Mouse (Mus musculus) adrenal gland, adult (tissue): ENCODE measurements at regions not wholly inside any gene's neighbourhood (a gene's known extent, or its start where the extent isn't known, plus 50 kb on each side); places are given as distances from the start of the nearest gene placed in this dataset.

ENCODE experiments used
- DNase-seq, 2 experiments: peaks; one replicate each; pipeline ENCODE4 v3.0.0; 2022 to 2023; ENCODE audit warnings: low spot score in 1 of 2; ENCODE audit not compliant: inconsistent age in 2 of 2

DNA sequence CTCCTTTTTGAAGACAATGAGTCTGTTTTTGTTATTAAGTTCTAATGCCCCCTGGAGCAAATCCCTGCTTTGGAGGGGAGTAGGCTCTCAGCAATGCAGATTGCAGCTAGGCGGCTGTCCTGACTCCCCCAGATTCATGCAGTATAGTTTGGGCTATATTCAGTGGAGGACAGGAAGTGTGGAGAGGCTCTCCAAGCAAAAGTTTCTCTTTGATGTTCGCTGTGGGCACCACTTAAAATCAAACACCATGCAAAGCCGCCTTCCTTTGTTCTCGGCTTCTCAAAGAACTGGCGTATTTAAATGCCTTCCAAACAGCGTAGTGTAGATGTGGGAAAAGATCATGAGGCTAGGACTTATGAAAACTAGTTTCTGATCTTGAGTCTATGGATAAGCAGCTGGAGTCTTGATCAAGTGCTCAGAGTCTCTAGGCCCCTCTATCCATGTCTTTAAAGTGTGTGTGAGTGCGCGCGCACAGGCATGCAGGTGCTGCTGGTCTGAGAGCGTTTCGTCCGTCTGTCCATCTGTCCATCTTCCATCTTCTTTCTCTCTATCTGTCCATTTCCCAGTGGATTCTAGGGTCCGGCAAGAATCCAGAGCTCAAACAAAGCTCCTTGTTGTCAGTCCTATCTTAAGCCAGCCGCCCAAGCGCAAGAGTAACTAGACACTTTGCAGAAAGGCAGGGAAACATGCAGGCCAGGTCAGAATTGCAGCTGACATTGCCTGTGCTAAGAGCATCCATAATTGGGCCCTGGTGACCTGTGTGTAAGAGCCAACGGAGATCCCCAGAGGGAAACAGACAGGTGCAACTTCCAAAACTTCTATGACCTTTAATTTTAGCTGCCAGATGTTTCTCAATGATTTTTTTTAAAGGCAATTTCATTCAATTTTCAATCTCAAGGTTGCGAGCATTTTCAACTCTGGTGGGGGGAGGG, 129.4 kb upstream of the Serp2 start:
- peak in 1 of 2 experiments; percentile 42 for DNase-seq

DNA sequence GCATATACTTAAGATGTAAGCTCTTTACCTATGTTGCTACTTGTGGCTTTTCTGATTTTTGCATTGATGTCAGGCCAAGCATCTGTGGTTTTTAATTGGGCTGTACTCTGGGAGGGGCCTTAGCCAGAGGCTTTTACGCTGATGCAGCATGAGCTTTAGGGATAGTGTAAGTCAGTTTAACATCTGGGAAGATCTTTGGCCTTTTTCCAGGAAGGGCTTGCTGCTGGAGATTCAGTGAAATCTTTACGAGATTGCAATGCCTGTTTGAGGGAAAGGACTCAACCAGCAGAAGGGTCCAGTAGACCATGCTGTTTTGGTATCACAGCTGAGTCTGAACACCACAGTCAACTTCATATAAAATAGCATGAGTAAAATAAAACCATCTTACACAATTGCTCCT, 127.6 kb upstream of the Serp2 start:
- DNase-seq: no peak

DNA sequence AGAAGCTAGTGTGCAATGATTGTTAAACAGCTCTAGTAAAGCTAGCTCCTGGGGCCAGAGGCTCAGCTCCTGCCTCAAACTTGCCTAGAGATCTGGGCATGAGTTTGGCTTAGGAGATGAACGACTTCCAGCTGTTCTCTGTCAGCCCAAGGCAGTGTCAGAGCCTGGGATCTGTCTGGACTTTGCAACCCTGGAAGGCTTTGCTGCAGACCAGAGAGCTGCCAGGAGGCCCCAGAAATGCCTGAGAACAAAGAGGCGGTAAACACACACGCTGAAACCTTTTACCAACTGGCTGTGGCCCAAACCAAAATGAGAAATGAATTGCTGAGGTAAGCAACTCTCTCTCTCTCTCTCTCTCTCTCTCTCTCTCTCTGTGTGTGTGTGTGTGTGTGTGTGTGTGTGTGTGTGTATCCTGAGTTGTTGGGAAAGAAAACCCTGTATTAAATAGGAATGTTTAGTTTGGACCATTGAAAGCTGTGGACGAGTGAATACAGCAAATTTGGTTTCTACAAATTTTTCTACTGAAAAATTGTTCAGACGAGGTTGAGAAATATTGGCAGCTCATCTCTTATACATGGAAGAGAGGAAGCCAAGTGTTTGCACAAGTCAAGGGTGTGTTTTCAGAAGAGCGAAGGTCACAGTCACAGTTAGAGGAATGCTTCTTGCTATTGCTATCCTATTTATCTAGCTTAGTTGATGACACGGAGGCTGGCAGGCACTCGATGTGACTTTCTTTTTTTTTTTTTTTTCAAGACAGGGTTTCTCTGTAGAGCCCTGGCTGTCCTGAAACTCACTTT, 125.1 kb upstream of the Serp2 start:
- peak; percentile 49 to 81 for DNase-seq

DNA sequence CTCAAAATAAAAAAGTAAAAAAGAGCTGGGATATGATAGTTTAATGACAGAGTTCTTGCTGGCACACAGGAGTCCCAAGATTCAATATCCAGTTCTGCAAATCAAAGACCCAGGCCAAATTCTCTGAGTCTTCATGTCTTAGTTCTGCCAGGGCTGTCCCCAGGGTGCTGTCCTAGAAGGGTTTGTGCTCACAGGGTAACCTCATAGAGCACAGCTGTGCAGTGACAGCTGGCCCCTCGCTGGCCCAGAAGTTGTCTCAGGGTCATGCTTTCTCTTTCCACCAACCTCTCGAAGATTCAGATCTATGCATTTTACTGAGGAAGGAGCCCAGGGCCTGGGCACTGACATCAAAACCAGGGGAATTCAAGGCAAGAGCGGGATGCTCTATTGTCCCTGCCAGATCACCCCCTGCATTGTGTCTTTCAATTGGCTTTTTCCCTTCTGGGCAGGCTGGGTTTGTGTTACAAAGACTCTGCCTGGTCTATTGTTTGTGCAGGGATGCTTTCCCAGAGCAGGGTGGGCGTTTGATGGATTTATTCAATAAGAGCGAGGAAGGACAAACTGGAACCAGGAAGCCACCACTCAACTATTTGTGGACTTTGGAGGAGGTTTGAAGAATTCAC, 121.9 kb upstream of the Serp2 start:
- peak in 1 of 2 experiments; percentile 29 for DNase-seq

DNA sequence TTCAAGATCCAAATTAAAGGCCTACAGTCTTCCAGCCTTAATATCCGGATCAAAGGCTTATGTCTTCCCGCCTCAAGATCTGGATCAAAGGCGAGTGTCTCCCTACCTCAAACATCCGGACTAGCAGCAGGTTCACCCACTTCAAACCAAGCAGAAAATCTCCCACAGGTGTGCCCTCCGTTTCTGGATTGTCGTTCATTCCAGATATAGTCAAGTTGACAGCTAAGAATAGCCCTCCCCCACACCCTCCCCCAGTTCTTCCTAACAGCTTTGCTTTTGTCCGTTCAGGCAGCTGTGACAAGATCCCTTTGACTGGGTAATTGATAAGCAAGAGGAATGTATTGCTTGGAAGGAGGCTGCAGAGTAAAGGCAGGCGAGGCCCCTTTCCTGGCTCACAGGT, 118.3 kb upstream of the Serp2 start:
- DNase-seq: no peak

DNA sequence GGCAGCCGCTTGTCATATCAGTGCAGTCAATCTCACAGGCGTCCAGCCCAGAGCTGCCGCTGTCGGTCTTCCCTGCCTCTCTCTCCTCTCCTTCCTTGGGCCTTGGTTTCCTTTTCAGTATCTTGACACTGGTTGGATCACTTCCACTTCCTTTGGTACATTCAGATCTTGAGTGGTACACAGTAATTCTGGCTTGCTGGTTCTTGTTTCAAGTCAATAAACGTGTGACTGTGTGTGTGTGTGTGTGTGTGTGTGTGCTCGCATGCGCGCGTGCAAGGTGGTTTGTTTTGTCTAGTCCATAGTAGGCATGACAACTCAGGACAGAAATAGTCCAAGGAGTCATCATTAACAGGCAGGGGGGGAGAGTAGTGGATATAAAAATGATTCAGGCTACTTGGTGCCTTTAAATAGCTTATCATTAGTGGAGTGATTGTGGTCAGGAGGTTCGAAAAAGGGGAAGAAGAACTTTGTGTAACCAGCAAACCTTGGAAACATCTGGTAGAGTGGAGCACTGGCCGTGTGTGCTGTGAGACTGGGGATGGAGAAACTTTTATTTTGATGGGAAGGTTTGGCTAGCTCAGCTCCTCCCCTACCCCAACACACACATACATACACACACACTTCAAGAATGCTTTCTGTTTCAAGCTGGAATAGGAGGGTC, 117.1 kb upstream of the Serp2 start:
- DNase-seq: peak in 1 of 2 experiments; percentile 35

DNA sequence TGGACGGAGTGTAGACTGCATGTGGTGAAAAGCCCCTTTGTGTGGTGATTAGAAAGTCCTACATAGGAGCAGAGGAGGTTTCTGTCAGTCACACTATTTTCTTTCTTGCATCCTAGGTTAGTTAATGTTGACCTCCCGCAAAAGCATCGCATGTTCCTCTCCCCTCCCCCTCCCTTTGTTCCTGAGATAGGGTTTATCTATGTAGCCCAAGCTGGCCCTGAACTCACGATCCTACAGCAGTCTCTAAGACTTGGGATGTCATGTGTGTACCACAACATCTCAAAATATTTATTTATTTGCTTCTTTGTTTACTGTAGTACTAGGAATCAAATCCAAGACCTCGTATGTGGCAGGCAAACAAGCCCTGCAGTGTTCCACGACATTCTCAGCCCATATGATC, 116.2 kb upstream of the Serp2 start:
- no peak for DNase-seq

DNA sequence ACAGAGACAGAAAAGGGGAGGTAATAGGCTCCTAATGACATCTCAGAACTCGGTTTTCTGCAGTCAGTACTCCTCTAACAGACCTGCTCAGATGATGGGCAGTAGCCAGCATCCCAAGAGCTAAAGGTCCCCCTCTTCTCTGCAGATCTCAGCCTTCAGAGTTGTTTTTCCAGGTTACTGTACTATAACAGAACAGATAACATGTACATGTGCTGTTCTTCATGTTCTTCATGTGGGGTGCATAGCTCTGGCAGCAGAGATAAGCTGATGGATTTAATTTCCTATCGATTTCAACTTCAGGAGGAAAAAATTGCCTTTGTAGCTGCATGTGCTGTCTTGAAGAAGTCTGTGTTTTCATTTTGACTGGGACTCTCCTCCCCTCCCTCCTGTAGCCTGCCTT, 115.8 kb upstream of the Serp2 start:
- DNase-seq: no peak

DNA sequence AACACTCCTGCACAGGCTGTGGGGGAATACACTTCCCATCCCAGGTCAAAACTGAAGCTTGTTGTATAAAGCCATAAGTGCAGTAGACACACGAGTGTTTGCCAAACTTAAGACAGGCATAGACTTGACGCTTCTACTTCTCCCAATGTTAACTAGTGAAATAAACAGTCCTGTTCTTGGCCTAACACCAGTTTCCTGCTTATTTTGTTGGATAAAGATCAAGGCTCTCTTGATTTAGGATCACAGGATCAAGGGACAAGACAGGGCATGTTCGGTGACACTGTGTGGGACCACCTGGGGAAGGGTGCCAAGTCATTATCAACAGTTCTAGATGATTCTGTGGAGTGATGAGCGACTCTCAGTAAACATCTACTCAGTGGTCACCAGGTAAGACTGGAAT, 114.3 kb upstream of the Serp2 start:
- DNase-seq: no peak

DNA sequence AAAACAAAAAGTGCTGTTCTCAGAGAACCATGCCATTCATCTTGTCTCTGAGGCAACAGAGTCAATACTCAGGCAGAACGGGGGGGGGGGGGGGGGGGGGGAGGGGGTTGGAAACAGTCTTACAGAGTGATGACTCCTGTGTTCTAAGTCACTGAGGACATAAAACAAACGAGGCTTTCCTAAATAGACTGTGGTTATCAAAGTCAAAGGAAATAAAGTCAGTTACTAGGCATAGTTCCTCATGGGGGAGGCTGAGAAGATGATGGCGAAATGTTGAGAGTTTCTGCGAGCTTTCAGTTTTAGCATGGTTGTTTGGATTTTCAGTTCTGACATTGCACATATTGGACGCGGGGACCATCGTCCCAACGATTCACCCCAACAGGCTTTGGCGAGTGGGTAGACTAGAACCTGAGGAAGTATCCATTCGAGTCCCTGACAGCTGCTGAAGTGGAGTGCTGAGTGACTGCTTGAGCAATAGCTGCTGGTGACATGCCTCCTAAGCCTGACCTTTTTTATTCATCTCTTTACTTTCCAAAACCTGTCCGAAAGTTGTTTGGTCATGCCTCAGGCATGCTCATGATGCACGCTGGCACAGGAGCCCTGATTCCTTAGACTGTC, 109.2 kb upstream of the Serp2 start:
- no peak for DNase-seq

DNA sequence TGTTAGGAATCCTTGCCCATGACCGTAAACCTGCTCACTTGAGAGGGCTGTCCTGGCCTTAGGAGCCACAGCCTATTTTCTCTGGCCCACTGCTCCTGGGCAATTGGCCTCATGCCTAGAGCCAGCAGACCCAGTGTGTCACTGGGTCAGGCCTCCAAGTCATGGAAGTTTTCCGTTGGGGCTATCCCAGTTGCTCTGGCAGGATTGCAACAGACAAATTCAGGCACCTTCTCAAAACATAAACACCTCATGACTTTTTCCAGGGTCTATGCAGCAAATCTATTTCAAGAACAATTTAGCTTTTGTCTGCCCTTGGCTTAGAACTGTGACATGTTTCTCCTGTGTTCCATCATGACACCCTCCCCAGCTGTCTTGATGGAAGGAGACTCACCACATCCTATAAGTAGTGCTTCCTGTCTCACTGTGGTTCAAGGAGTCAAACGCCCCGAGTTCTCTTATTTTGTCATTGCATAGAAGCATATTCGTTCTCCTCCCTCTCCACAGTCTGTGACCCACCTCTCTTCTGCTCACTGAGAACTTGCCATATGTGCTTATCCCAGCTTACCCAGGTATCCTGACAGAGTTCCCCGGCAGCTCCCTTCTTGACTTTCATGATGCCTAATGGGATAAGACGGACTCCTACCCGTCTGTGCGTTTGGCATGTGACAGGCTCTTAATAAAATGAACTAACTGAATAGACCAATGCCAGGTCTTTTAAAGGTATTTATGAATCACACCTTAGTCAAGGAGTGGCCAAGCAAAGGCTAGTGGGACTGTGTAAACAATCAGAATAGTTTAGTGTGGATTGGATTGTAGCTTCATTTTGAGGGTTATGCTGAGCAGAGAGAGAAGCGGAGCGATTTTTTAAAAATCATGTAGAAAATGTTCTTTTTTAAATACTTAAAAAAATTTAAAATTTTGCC, 108.2 kb upstream of the Serp2 start:
- DNase-seq: peak in 1 of 2 experiments; percentile 63

DNA sequence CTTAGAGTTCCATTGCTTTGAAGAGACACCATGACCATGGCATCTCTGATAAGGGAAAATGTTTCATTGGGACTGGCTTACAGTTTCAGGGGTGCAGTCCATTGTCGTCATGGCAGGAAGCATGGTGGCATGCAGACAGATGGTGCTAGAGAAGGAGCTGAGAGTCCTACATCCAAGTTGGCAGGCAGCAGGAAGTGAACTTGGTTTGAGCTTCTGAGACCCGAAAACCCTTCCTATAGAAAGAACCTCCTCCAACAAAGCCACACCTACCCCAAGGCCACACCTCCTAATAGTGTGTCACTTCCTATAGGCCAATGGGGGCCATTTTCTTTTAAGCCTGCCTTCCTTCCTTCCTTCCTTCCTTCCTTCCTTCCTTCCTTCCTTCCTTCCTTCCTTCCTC, 107.1 kb upstream of the Serp2 start:
- DNase-seq: no peak

DNA sequence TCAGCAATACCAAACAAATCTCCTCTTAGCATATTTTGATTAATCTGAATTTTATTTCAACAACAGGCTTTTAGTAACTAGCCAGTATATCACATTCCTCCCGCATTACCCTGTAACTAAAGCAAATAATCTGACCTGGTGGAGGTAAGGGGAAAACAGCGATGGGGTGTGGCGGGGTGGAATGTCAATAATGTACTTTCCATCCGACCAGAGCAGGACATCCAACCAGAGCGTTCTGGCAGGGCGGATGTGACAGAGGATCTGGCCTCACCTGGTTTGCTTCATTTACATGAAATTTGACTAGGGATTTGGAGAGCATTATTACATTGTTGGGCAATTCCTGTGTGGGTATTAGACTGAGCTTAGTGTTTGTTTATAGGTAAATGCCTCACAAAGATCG, 106.2 kb upstream of the Serp2 start:
- no peak for DNase-seq

DNA sequence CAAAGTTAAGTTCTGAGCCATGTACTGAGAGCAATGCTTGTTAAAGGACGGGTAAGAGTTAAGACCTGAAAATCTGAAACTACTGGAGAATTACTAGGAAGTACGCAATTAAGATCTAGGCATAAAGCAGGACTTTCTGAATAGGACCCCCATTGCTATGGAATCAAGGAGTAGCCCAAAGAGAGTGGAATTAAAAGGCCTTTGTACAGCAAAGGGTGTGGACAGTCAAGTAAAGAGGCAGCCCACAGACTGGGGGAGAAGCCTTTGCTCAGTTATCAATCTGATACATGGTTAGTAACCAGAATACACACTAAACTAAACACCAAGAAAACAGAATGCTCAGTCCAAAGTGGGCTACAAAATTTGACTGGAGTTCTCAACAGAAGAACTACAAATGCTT, 104.2 kb upstream of the Serp2 start:
- DNase-seq: no peak

DNA sequence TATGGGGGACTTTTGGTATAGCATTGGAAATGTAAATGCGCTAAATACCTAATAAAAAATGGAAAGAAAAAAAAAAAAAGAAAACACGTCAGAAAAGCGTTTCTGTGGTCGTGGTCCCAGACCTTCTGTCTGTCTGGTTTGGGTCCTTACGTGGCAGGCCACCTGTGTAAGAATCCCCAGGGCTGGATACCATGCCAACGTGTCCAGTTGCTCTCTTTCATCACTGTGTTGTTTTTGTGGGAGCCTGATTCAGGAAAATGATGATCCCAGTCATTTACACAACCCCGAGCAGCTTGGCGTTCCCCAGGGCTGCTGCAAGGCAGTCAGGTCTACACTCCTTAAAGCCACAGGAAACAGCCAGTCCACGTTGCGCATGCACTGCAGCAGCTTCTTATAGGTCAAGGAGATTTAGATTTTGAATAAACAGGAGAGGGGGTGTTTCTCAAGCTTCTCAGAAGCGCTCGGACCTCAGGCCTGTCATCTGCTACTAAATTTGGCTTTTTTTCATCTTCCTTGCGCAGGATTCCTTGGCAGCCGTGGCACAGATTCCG, 102.3 kb upstream of the Serp2 start:
- peak; percentile 45 to 75 for DNase-seq

DNA sequence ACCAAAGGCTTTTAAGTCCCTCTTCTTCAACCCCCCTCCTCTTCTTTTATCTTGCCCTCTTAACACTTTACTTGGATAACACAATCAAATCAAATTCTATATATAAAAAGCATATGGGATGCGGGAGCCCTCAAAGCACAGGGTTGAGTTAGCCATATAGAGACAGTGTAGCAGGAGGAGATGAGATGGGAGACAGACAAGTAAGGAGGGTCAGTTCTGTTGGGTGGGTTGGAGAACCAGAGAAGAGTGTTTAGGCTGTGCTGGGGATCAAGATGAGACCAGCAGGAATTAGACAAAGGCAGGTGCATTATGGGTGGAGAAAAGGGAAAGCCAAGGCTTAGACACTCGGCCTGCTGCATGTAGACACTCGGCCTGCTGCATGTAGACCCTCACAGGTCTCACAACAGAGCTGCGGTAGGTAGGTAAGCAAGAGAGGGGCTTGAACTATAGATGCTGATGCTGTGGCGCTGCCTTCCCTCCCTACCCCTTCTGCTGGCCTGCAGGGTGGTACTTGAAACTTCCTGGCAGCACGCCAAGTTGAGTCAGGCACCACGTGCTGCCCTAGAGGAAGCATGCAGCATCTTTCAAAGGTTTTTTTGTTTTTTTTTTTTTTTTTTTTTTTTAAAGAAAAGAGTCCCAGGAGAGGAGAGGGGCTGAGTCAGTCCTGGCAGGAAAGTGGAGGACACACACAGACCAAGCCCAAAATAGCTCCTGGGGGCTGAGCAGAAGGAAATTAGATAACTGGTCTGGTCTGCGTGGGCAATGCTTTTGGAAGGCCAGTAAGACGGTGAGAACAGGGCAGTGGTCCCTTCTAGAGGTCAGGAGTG, 101.3 kb upstream of the Serp2 start:
- peak; percentile 72 to 79 for DNase-seq

DNA sequence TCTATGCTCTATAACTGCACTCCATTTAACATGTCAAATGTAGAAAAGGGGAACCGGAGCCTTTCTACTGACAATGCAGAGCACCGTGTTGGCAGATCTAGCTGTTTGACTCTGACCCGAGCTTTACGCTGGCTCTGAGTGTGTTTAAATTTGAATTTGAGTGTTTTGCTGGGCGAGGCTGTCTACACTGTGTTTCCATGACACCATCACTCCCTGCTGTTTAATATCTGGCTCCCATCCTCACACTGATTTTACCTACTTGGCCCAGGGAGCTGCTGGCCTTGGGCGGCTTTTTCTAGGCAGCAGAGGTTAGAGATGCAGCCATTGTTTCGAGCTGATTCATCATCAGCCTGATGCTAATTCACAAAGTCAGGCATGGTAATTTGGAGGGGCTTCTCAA, 100.7 kb upstream of the Serp2 start:
- DNase-seq: peak; percentile 41 to 74

DNA sequence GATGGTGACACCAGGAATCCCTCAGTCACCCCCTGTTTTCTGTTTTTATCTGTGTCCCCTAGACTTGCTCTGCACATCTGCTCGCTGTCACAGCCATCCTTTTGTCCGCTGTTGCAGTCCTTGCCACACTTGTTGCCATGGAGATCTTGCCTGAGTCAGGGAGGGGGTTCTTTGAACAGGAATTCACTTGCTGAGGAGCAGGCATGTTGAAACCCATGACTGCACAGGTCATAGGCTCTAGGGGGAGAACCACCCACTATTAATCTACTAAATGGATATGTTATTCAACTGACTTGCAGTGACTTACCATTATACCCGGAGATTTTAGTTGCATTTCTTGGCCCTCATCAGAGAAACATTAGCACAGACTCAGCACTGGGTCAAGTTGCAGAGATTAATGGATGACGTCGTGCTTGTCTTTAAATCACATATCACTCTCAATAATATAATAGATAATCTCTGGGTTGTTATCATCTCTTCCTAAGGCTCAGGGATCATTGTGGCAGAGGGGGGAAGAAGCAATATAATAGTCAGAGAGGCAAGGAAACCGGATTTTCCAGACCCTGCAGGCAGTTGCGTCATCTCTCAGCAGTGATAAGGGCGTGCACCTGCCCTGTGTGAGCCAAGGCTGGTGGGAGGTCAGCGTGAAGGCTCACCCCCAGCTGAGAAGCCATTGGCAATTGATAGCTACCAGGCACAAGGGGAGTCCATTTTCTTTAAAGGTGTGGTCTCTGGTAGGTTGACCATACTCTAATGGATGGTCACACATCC, 95.9 kb upstream of the Serp2 start:
- no peak for DNase-seq
